Mouse (Mus musculus) limb, embryonic 12.5 days (tissue): ENCODE data around the gene Hdac4. TPM values are rescaled to one million over a fixed set of nuclear protein-coding genes. Genes with fewer than 3 reads are reported as not detected.
A peak's percentile ranks its signal among the peaks of the same experiment; 100 is the strongest.

Source experiments
- ATAC-seq: fragments of 200-750 bp; cut with Nextera tagmentation; 2 replicates; pipeline ENCODE4 v1.8.0; 2017; ENCODE audit warnings: low read depth, moderate TSS enrichment; ENCODE audit not compliant: insufficient number of reproducible peaks, insufficient read depth, low FRiP score, low TSS enrichment
- H3K27ac ChIP-seq: fragments of 300-500 bp; sonication (generic); 2 replicates; pipeline ENCODE4 v1.5.1; 2016; ENCODE audit warnings: mild to moderate bottlenecking, moderate library complexity
- H3K27me3 ChIP-seq: fragments of 300-500 bp; sonication (generic); 2 replicates; pipeline ENCODE4 v1.6.1; 2016; ENCODE audit warnings: mild to moderate bottlenecking, moderate library complexity
- H3K36me3 ChIP-seq: fragments of 300-500 bp; sonication (generic); 2 replicates; pipeline ENCODE4 v1.6.1; 2016; ENCODE audit warnings: mild to moderate bottlenecking, moderate library complexity
- H3K4me1 ChIP-seq: fragments of 300-500 bp; sonication (generic); replicated peaks from 2 replicates; pipeline ENCODE4 v1.6.1; 2016
- H3K4me2 ChIP-seq: fragments of 300-500 bp; sonication (generic); 2 replicates; pipeline ENCODE4 v1.6.1; 2016; ENCODE audit warnings: mild to moderate bottlenecking, moderate library complexity
- H3K4me3 ChIP-seq: fragments of 300-500 bp; sonication (generic); replicated peaks from 2 replicates; pipeline ENCODE4 v1.5.1; 2016; ENCODE audit warnings: mild to moderate bottlenecking
- H3K9ac ChIP-seq: fragments of 300-500 bp; sonication (generic); replicated peaks from 2 replicates; pipeline ENCODE4 v1.6.1; 2016; ENCODE audit warnings: mild to moderate bottlenecking, moderate library complexity
- H3K9me3 ChIP-seq: fragments of 300-500 bp; sonication (generic); 2 replicates; pipeline ENCODE4 v1.6.1; 2016; ENCODE audit warnings: mild to moderate bottlenecking, moderate library complexity
- WGBS: fragments of 180-500 bp; shearing (Covaris S2); methylation state at CpG from one replicate; pipeline ENCODE4 v1.1.7; 2016; 5-methylcytosine and 5-hydroxymethylcytosine counted together
- polyA plus RNA-seq: library from polyadenylated mRNA; unstranded; fragments of >200 nt; fragmentation: Nextera tagmentation; extraction: Ambion mirVana; gene quantifications from 2 replicates; pipeline ENCODE4 v1.2.1, GENCODE M21; 2016

Hdac4 gene
- polyA plus RNA-seq, 1 experiment from 2014 or later, result 26.0 TPM

GRCm38 (mm10) chr1:92202639-92203352, 7.3 kb upstream of the Hdac4 start:
- ATAC-seq, result no peak
- Histone ChIP-seq H3K4me1 (no peaks in the 10 kb centered on the region), H3K9me3 (no peaks in the 10 kb centered on the region), H3K4me2 (no peak overlapping the region), H3K36me3 (no peaks in the 10 kb centered on the region), H3K27me3 (no peaks in the 10 kb centered on the region), H3K4me3 (no peak overlapping the region), H3K9ac (no peak overlapping the region), H3K27ac (peak overlapping the region; percentile 13; the same call in 1 of the 2 replicates)
- 76% methylated on average over 17 of the region's 17 CpGs for WGBS

- no peaks in the 10 kb centered on the region for H3K4me1 ChIP-seq
- no peaks in the 10 kb centered on the region for H3K9me3 ChIP-seq
- H3K27me3 ChIP-seq, result no peaks in the 10 kb centered on the region
- no peak for ATAC-seq
- H3K27ac ChIP-seq, result no peak overlapping the region
- H3K4me3 ChIP-seq, result no peak overlapping the region
- no peaks in the 10 kb centered on the region for H3K36me3 ChIP-seq
- H3K4me2 ChIP-seq, result no peak overlapping the region
- 83% methylated on average over 3 of the region's 3 CpGs for WGBS
- H3K9ac ChIP-seq, result no peak overlapping the region
These were observed 5.0 kb downstream of the Hdac4 start for GRCm38 (mm10) chr1:92190463-92190862.

- H3K9me3 ChIP-seq, result no peaks in the 10 kb centered on the region
- ATAC-seq, result no peak
- H3K4me2 ChIP-seq, result no peak overlapping the region
These were observed 8.4 kb downstream of the Hdac4 start for GRCm38 (mm10) chr1:92187137-92187536.

GRCm38 (mm10) chr1:92184600-92184999, 10.9 kb downstream of the Hdac4 start:
- no peak overlapping the region for H3K9ac ChIP-seq
- no peaks in the 10 kb centered on the region for H3K4me1 ChIP-seq
- no peak for ATAC-seq
- WGBS, result 86% methylated on average over 1 of the region's 1 CpGs
- H3K36me3 ChIP-seq, result no peaks in the 10 kb centered on the region
- H3K4me3 ChIP-seq, result no peak overlapping the region
- H3K27me3 ChIP-seq, result no peaks in the 10 kb centered on the region
- no peaks in the 10 kb centered on the region for H3K9me3 ChIP-seq
- no peak overlapping the region for H3K27ac ChIP-seq
- no peak overlapping the region for H3K4me2 ChIP-seq

More at GRCm38 (mm10) chr1:92187137-92187536, 8.4 kb downstream of the Hdac4 start:
- H3K4me1 ChIP-seq, result no peaks in the 10 kb centered on the region
- H3K36me3 ChIP-seq, result no peaks in the 10 kb centered on the region
- no peaks in the 10 kb centered on the region for H3K27me3 ChIP-seq
- H3K9ac ChIP-seq, result no peak overlapping the region
- WGBS, result 93% methylated on average over 3 of the region's 3 CpGs
- H3K27ac ChIP-seq, result no peak overlapping the region
- no peak overlapping the region for H3K4me3 ChIP-seq

- Histone ChIP-seq H3K9me3 (no peaks in the 10 kb centered on the region), H3K4me3 (no peak overlapping the region), H3K4me2 (no peak overlapping the region), H3K27ac (no peak overlapping the region), H3K27me3 (no peaks in the 10 kb centered on the region), H3K36me3 (no peaks in the 10 kb centered on the region), H3K9ac (no peak overlapping the region), H3K4me1 (peaks cover 9% of the 10 kb centered on the region)
- WGBS, result 74% methylated on average over 5 of the region's 5 CpGs
- ATAC-seq, result no peak
These were observed 12.3 kb downstream of the Hdac4 start for GRCm38 (mm10) chr1:92183101-92183790.

GRCm38 (mm10) chr1:92181970-92182369, 13.5 kb downstream of the Hdac4 start:
- H3K4me3 ChIP-seq, result no peak overlapping the region
- H3K36me3 ChIP-seq, result no peaks in the 10 kb centered on the region
- H3K27me3 ChIP-seq, result no peaks in the 10 kb centered on the region
- peaks cover 22% of the 10 kb centered on the region for H3K4me1 ChIP-seq
- no peak overlapping the region for H3K4me2 ChIP-seq
- 84% methylated on average over 2 of the region's 2 CpGs for WGBS
- no peak for ATAC-seq
- H3K27ac ChIP-seq, result no peak overlapping the region
- H3K9ac ChIP-seq, result no peak overlapping the region
- H3K9me3 ChIP-seq, result no peaks in the 10 kb centered on the region

GRCm38 (mm10) chr1:92180141-92181137, 15.1 kb downstream of the Hdac4 start:
- ATAC-seq, result peak; percentile 98

GRCm38 (mm10) chr1:92179489-92180006, 16.0 kb downstream of the Hdac4 start:
- no peaks in the 10 kb centered on the region for H3K36me3 ChIP-seq
- no peaks in the 10 kb centered on the region for H3K27me3 ChIP-seq
- no peaks in the 10 kb centered on the region for H3K9me3 ChIP-seq
- no peak for ATAC-seq
- WGBS, result 1% methylated on average over 53 of the region's 61 CpGs
- peak overlapping the region; percentile 83 for H3K9ac ChIP-seq
- H3K27ac ChIP-seq, result peak overlapping the region; percentile 92
- H3K4me1 ChIP-seq, result peaks cover 30% of the 10 kb centered on the region
- H3K4me2 ChIP-seq, result peak overlapping the region; percentile 81
- H3K4me3 ChIP-seq, result peak overlapping the region; percentile 77

More at GRCm38 (mm10) chr1:92180141-92181137, 15.1 kb downstream of the Hdac4 start:
- H3K4me2 ChIP-seq, result peak overlapping the region; percentile 81
- H3K36me3 ChIP-seq, result no peaks in the 10 kb centered on the region
- under 1% methylated on average over 76 of the region's 97 CpGs for WGBS
- no peaks in the 10 kb centered on the region for H3K9me3 ChIP-seq
- peak overlapping the region; percentile 77 for H3K4me3 ChIP-seq
- peaks cover 22% of the 10 kb centered on the region for H3K4me1 ChIP-seq
- peak overlapping the region; percentile 83 for H3K9ac ChIP-seq
- peak overlapping the region; percentile 98 for H3K27ac ChIP-seq
- H3K27me3 ChIP-seq, result no peaks in the 10 kb centered on the region

GRCm38 (mm10) chr1:92179070-92179469, 16.4 kb downstream of the Hdac4 start:
- Histone ChIP-seq H3K4me1 (peaks cover 35% of the 10 kb centered on the region), H3K27ac (peak overlapping the region; percentile 92), H3K9me3 (no peaks in the 10 kb centered on the region), H3K27me3 (no peaks in the 10 kb centered on the region), H3K4me3 (peak overlapping the region; percentile 77), H3K9ac (peak overlapping the region; percentile 83), H3K36me3 (no peaks in the 10 kb centered on the region), H3K4me2 (peak overlapping the region; percentile 81)
- WGBS, result 8% methylated on average over 11 of the region's 11 CpGs
- ATAC-seq, result no peak

- 21% methylated on average over 10 of the region's 10 CpGs for WGBS
- no peaks in the 10 kb centered on the region for H3K9me3 ChIP-seq
- H3K4me3 ChIP-seq, result peak overlapping the region; percentile 77
- H3K36me3 ChIP-seq, result no peaks in the 10 kb centered on the region
- peak overlapping the region; percentile 47; the same call in 1 of the 2 replicates for H3K27ac ChIP-seq
- H3K27me3 ChIP-seq, result no peaks in the 10 kb centered on the region
- peaks cover 41% of the 10 kb centered on the region for H3K4me1 ChIP-seq
- H3K9ac ChIP-seq, result no peak overlapping the region
- peak overlapping the region; percentile 81 for H3K4me2 ChIP-seq
- ATAC-seq, result no peak
These were observed 17.2 kb downstream of the Hdac4 start for GRCm38 (mm10) chr1:92178021-92178895.
